Mouse (Mus musculus): ENCODE measurements around the gene Poldip3.

The Poldip3 gene

DNA sequence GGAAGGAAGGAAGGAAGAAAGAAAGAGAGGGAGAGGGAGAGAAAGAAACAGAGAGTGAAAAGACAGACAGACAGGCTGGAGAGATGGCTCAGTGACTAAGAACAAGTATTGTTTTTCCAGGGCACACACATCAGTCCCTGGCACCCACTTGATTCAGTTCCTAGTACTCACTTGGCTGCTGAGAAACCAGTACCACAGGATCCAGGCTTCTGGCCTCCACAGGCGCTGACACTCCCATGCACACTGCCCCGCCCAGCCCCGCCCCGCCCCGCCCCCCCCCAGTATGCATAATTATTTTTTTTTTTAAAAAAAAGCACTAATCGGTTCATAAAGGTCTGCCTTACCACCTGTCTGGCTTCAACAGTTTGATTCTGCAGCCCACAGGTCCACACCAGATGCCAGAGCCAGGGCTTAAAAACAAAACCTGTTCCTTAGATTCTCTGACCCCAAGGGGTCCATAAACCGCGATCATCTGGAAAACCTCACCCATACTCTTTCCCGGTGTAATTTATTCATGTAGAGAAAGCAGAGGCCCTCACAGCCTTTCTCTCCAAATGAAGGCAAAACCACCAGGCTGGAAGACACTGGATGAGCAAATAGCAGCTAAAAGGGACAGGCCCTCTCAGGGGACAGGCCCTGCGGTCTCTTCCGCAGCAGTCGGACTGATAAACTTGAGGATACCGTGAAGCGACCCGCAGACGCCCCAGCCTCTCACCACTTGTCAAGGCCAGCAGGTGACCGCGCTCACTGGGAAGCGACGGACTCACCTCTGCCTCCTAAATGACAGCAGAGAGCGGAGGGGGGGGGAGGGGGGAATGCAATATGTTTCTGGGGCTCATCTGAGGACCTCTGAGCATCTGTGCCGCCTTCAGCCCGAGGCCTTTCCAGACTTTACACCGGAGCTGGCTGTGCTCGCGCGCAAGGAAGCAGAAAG, 60.4 kb downstream of the Poldip3 start:
- DNase-seq (ENCODE audit: low read depth, low spot score) = no peak

DNA sequence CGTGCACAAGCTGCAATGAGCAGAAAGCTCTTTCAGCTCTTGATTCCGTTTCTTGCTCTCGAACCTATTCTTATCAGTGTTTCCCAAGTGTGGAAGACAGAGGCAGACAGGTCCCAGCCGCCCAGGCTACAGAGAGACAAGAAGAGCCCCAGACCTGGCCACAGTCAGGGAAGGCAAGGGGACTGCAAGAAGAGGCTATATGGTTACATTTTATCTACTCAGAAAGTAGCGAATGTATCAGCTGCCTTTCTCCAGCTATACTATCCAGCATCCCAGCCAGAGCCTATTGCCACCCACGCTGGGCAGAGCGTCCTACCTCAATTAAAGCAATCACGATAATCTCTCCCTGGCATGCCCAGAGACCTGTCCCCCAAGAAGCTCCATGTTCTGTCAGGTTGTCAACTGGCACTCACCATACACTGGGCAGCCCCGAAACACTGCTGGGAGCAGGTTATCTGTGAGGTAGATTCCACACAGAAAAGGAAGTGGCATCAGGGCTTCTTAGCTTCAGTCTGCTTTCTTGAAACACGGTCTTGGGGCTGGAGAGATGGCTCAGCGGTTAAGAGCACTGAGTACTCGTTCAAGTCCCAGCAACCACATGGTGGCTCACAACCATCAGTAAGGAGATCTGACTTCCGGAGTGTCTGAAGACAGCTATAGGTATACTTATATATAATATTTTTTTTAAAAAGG, 62.4 kb downstream of the Poldip3 start:
- DNase-seq (ENCODE audit: low read depth, low spot score) = no peak

DNA sequence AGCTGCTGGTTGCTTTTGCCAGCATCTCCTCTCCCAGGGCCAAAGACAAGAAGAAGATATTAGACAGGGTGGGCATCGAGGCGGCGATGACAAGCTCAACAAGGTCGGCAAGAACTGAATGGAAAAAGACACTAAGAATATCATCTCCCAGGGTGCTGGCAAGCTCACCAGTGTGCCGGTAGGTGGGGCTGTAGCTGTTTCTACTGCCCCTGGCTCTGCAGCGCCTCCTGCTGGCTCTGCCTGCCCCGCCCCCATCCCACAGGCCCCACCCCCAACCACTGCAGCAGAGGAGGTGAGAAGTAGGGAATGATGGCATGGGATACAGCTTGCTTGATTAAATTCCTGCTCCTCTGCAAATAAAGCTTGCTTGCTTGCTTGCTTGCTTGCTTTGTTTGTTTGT, 63.3 kb downstream of the Poldip3 start:
- DNase-seq (ENCODE audit: low read depth, low spot score) = no peak

DNA sequence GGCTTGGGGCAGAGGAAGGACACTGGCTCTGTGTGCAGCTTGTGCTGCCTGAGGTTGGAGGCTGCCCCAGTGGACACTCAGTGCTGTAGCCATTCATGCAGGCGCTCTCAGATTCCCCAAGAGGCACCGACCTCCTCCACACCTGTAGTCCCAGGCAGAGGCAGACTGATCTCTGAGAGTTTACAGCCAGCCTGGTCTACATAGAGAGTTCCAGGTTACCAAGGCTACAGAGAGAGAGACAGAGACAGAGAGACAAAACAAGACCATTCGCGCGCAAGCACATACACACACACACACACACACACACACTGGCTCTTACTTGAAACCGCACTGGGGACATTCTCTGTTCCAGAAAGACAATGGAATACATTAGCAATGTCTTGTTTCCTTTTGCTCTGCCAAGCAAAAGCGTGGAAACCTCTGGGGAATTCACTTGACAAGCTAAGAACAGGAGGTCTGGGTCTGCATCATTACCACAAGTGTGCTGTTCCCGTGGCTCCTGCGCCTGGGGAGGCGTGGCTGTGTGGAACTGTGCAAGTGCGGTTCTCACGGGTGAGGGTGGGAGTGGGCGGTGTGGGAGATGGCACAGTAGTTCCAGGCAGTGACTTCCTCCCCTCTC, 65.1 kb downstream of the Poldip3 start:
- DNase-seq (ENCODE audit: low read depth, low spot score) = peak; percentile 27

DNA sequence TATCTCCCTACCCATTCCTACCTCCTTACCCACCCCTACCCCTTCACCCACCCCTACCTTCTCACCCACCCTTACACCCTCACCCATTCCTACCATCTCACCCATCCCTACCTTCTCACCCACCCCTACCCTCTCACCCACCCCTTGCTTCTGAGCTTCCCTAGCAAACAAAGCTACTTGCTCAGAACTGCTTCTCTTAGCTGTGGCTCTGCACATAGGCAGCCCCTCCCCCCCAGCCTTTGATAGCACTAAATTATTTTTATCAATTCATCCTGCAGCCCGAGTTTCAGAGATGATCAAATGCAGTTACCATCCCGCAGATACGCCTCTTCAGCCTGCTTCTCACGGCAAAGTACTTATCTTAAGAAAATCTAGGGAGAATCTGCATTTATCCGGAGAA, 65.7 kb downstream of the Poldip3 start:
- peak; percentile 15 for DNase-seq (ENCODE audit: low read depth, low spot score)
